Mouse (Mus musculus) spleen, adult 2 months (tissue): ENCODE measurements around the gene Slc18b1.

Experiments
- CTCF ChIP-seq: fragments of 200-500 bp; IDR thresholded peaks from 2 replicates; pipeline ENCODE4 v1.5.1; 2011; ENCODE audit warnings: mild to moderate bottlenecking, inconsistent platforms; ENCODE audit not compliant: insufficient read depth, insufficient read length, insufficient replicate concordance; ENCODE audit errors: extremely low read depth
- POLR2A ChIP-seq: fragments of 200-500 bp; IDR thresholded peaks from 2 replicates; pipeline ENCODE4 v1.6.1; 2011; ENCODE audit warnings: low read depth, low read length, inconsistent platforms

DNA sequence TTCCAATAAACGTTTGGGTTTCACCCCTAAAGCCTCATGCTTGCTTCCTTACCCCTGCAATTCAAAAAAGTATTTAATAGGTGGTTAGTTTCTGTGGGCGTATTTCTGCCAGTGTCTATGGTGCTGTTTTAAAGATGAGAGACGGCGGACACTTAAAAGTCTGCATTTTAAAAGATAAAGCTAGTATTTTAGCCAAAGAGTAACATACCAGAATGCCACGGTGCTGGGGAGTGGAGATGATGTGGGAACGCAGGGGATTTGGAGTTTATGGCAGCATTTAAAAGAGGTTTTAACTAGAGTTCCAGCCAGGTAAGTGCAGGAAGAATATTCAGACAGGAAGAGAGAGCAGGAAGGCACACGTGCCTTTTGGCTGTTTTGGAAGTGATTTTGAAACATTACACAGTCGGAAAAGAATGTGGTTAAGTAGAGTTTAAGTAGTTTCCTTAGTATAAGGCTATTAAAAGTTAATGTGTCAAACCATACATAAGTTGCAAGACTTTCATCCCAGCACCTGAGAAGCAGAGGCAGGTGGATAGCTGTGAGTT, 8.7 kb upstream of the Slc18b1 start:
- TF ChIP-seq CTCF = no peak
- TF ChIP-seq POLR2A = no peak
